34 mouse cellular contexts compared by ENCODE assay signal in genomic region chr13:38167056-38167455, GRCm38 (mm10).
"Had no signal": no experiment of that assay in that cellular context is flagged by ENCODE, and none has a peak within 500 bp of the region (broad histone marks: within the 10 kb centered on the region; RNA-seq: fewer than 3 reads in every experiment).

No protein-coding gene starts in this region.

- ATAC-seq: hindbrain, embryonic 16.5 days; hindbrain, postnatal 0 days; inflammation-experienced regulatory T-cells, adult 6 months; intestine, embryonic 15.5 days; intestine, embryonic 16.5 days; intestine, postnatal 0 days had no signal

- H3K36me3 ChIP-seq: hindbrain, embryonic 10.5 days; hindbrain, embryonic 12.5 days; hindbrain, embryonic 13.5 days; hindbrain, embryonic 15.5 days; kidney, embryonic 15.5 days had no signal

- H3K4me1 ChIP-seq: hindbrain, embryonic 15.5 days had no signal

- H3K27me3 ChIP-seq: heart, embryonic 12.5 days; heart, embryonic 13.5 days; heart, embryonic 15.5 days; hindbrain, embryonic 13.5 days; hindbrain, embryonic 15.5 days; intestine, embryonic 15.5 days; kidney, embryonic 15.5 days had no signal

- H3K4me2 ChIP-seq: heart, embryonic 11.5 days; heart, embryonic 12.5 days; heart, embryonic 13.5 days; heart, embryonic 15.5 days; hindbrain, embryonic 12.5 days; hindbrain, embryonic 13.5 days; hindbrain, embryonic 14.5 days; hindbrain, embryonic 15.5 days; intestine, embryonic 15.5 days; kidney, embryonic 15.5 days had no signal

- DNase-seq: heart, postnatal 10 days; heart, postnatal 14 days; heart, postnatal 4 days; kidney, adult 11 months; kidney, adult 18-20 months; kidney, adult 2 months; kidney, adult 8-10 months; kidney, adult 9 months; kidney, postnatal 10 days; kidney, postnatal 14 days; kidney, postnatal 25 days; kidney, postnatal 36 days; kidney, postnatal 4 days; layer of hippocampus, adult 9-11 months; layer of hippocampus, postnatal 36 days had no signal

- H3K9ac ChIP-seq: heart, embryonic 12.5 days; heart, embryonic 13.5 days; heart, embryonic 15.5 days; hindbrain, embryonic 12.5 days; hindbrain, embryonic 13.5 days; hindbrain, embryonic 14.5 days; hindbrain, embryonic 15.5 days; intestine, embryonic 15.5 days; kidney, embryonic 15.5 days had no signal

- H3K27ac ChIP-seq: heart, embryonic 10.5 days; heart, embryonic 15.5 days; hindbrain, embryonic 10.5 days; hindbrain, embryonic 12.5 days; hindbrain, embryonic 13.5 days; hindbrain, embryonic 14.5 days; hindbrain, embryonic 15.5 days; hindbrain, postnatal 0 days; intestine, embryonic 15.5 days; kidney, embryonic 15.5 days; kidney, postnatal 0 days; layer of hippocampus, adult 2 months had no signal

- H3K4me3 ChIP-seq: heart, embryonic 10.5 days; heart, embryonic 12.5 days; heart, embryonic 13.5 days; heart, embryonic 15.5 days; hindbrain, embryonic 10.5 days; hindbrain, embryonic 12.5 days; hindbrain, embryonic 13.5 days; hindbrain, embryonic 15.5 days; intestine, embryonic 15.5 days; kidney, embryonic 15.5 days; layer of hippocampus, adult 2 months had no signal

- H3K9me3 ChIP-seq: heart, embryonic 10.5 days; heart, embryonic 12.5 days; heart, embryonic 13.5 days; heart, embryonic 15.5 days; hindbrain, embryonic 10.5 days; hindbrain, embryonic 12.5 days; hindbrain, embryonic 13.5 days; hindbrain, embryonic 15.5 days; intestine, embryonic 15.5 days; kidney, embryonic 15.5 days had no signal
